Mouse (Mus musculus): ENCODE results near the gene Notch1. TPM values are rescaled to one million over a fixed set of nuclear protein-coding genes. Genes with fewer than 3 reads are reported as not detected.

Notch1 gene
- total and polyA plus RNA-seq, 3 experiments = 0.02 to 0.71 TPM; not detected in 1

DNA sequence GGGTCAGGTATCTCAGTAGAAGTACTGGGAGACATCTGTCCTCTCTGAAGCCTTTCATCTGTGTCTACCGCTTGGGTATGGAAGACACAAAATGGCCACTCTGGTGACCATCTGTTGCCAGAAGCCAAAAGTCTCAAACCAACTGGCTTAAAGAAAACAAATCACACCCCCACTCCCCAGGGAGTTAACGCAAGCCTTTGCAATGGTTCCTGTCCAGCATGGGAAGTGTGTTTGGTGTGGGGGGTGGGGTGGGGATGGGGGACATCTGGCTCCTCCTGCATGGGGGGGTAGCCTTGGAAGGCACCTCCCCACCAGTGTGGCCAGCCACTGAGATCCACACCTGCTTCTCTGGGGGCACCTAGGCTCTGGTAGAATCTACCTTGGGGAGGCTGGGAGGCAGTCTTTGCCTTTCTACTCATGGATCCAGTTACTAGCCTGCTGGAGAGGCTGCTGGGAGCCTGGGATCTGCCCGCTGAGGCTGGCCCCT lies 29.6 kb downstream of the Notch1 start:
- peaks cover 16% of the 10 kb centered on the region for H3K4me1 ChIP-seq (ENCODE audit: insufficient read depth, low read depth, low read length)
- ATAC-seq (ENCODE audit: extremely low read depth, insufficient number of reproducible peaks, low FRiP score, poor library complexity, severe bottlenecking) = no peak
- TF ChIP-seq POLR2AphosphoS5 (IDR thresholded peaks at IDR 0.05; ENCODE audit: insufficient replicate concordance, low read depth, low read length) = no peak
- no peak for TF ChIP-seq CTCF (IDR thresholded peaks at IDR 0.05; ENCODE audit: low read depth, low read length)
- no peak for TF ChIP-seq TAL1 (conservative IDR thresholded peaks at IDR 0.05; ENCODE audit: low read depth, low read length)
- TF ChIP-seq GATA2 (IDR thresholded peaks at IDR 0.05; ENCODE audit: borderline replicate concordance, low read depth, low read length) = no peak
- no peak for TF ChIP-seq GATA1 (IDR thresholded peaks at IDR 0.05; ENCODE audit: borderline replicate concordance, low read length)

DNA sequence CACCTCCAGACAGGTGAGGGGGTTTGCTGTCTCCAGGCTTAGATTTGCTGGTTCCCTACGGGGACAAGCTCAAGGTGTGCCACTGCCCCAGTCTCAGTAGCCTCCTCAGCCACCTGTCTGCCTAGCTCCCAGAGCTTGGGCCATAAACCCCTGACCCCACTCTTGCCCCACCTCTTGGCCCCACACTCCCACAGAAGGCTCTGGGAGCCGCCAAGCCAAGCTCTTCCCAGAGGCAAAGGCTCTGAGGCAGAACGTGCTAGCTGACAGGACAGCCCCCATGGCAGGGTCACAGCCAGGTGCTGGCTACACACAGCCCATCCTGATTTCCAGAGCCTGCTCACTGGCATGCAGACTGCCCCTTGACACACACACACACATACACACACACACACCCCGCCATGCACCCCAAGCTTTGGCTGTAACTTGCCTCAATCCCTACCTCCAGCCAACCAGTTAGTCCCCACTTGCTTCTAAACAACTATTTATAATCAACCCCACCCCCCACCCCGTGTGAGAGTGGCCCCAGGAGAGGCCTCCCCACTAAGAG lies 30.1 kb downstream of the Notch1 start:
- DNase-seq (ENCODE audit: low spot score) (no peak), ATAC-seq (ENCODE audit: extremely low read depth, insufficient number of reproducible peaks, low FRiP score, poor library complexity, severe bottlenecking) (no peak)
- Histone ChIP-seq H3K36me3 (replicated peaks) (no peaks in the 10 kb centered on the region), H3K9me3 (replicated peaks) (no peaks in the 10 kb centered on the region), H3K4me3 (ENCODE audit: low read depth, low read length) (no peak overlapping the region), H3K4me1 (ENCODE audit: insufficient read depth, low read depth, low read length) (peaks cover 16% of the 10 kb centered on the region), H3K27me3 (ENCODE audit: insufficient read depth, low read length) (peaks cover 44% of the 10 kb centered on the region)
- TF ChIP-seq GATA2 (IDR thresholded peaks at IDR 0.05; ENCODE audit: borderline replicate concordance, low read depth, low read length) = no peak
- no peak for TF ChIP-seq GATA1 (IDR thresholded peaks at IDR 0.05; ENCODE audit: borderline replicate concordance, low read length)
- no peak for TF ChIP-seq TAL1 (conservative IDR thresholded peaks at IDR 0.05; ENCODE audit: low read depth, low read length)
- TF ChIP-seq POLR2AphosphoS5 (IDR thresholded peaks at IDR 0.05; ENCODE audit: insufficient replicate concordance, low read depth, low read length) = no peak
- no peak for TF ChIP-seq CTCF (IDR thresholded peaks at IDR 0.05; ENCODE audit: low read depth, low read length)

More for the DNA sequence above, 29.6 kb downstream of the Notch1 start:
- H3K4me3 ChIP-seq (ENCODE audit: low read depth, low read length) = no peak overlapping the region
- H3K9me3 ChIP-seq (replicated peaks) = no peaks in the 10 kb centered on the region
- peaks cover 44% of the 10 kb centered on the region for H3K27me3 ChIP-seq (ENCODE audit: insufficient read depth, low read length)
- H3K36me3 ChIP-seq (replicated peaks) = no peaks in the 10 kb centered on the region
- no peak for DNase-seq (ENCODE audit: low spot score)

DNA sequence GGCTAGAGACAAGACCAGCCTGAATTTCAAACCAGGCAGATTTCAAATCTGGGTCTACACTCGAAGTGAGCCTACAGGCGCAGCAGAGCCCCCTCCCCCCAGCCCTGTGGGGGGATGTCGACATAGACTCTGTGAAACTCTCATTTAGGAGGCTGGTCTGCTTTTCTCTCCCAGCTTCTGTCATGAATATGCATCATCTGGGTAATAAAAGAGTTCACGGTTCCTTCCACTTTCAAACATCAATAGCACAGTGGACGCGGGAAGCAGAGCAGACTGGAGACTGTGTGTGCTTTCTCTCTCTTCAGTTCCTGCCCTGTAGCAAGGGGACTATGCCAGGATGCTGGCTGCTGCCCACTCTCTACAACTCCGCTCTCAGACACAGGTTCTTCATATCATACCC lies 30.8 kb downstream of the Notch1 start:
- TF ChIP-seq POLR2AphosphoS5 (IDR thresholded peaks at IDR 0.05; ENCODE audit: insufficient replicate concordance, low read depth, low read length) = no peak
- TF ChIP-seq GATA1 (IDR thresholded peaks at IDR 0.05; ENCODE audit: borderline replicate concordance, low read length) = no peak
- no peak for TF ChIP-seq CTCF (IDR thresholded peaks at IDR 0.05; ENCODE audit: low read depth, low read length)
- TF ChIP-seq TAL1 (conservative IDR thresholded peaks at IDR 0.05; ENCODE audit: low read depth, low read length) = no peak
- no peak for TF ChIP-seq GATA2 (IDR thresholded peaks at IDR 0.05; ENCODE audit: borderline replicate concordance, low read depth, low read length)
- H3K36me3 ChIP-seq (replicated peaks) = no peaks in the 10 kb centered on the region
- DNase-seq (ENCODE audit: low spot score) (no peak), ATAC-seq (ENCODE audit: extremely low read depth, insufficient number of reproducible peaks, low FRiP score, poor library complexity, severe bottlenecking) (no peak)
- H3K4me3 ChIP-seq (ENCODE audit: low read depth, low read length) = no peak overlapping the region
- H3K4me1 ChIP-seq (ENCODE audit: insufficient read depth, low read depth, low read length) = peaks cover 18% of the 10 kb centered on the region
- H3K9me3 ChIP-seq (replicated peaks) = no peaks in the 10 kb centered on the region
- peaks cover 41% of the 10 kb centered on the region for H3K27me3 ChIP-seq (ENCODE audit: insufficient read depth, low read length)

DNA sequence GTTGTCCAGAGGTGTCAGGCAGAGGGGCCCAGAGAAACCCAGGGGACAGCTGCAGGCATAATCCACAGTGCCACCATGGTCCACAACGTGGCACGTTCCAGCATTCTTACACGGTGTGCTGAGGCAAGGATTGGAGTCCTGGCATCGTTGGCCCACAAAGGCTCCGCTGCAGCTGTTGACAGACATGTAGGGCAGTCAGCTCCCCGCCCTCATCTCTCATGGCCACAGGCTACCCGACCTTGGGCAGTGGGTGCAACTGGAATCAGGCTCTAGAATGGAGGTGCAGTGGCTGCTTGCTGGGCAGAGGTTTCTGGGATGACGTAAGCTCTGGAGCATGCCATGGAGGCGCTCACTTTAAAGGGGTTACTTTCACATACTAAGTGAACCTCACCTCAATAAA lies 31.2 kb downstream of the Notch1 start:
- Histone ChIP-seq H3K36me3 (replicated peaks) (no peaks in the 10 kb centered on the region), H3K9me3 (replicated peaks) (no peaks in the 10 kb centered on the region), H3K27me3 (ENCODE audit: insufficient read depth, low read length) (peaks cover 38% of the 10 kb centered on the region), H3K4me3 (ENCODE audit: low read depth, low read length) (no peak overlapping the region), H3K4me1 (ENCODE audit: insufficient read depth, low read depth, low read length) (peaks cover 18% of the 10 kb centered on the region)
- no peak for TF ChIP-seq CTCF (IDR thresholded peaks at IDR 0.05; ENCODE audit: low read depth, low read length)
- no peak for TF ChIP-seq TAL1 (conservative IDR thresholded peaks at IDR 0.05; ENCODE audit: low read depth, low read length)
- no peak for TF ChIP-seq GATA1 (IDR thresholded peaks at IDR 0.05; ENCODE audit: borderline replicate concordance, low read length)
- no peak for TF ChIP-seq GATA2 (IDR thresholded peaks at IDR 0.05; ENCODE audit: borderline replicate concordance, low read depth, low read length)
- no peak for TF ChIP-seq POLR2AphosphoS5 (IDR thresholded peaks at IDR 0.05; ENCODE audit: insufficient replicate concordance, low read depth, low read length)
- DNase-seq (ENCODE audit: low spot score) = no peak
- no peak for ATAC-seq (ENCODE audit: extremely low read depth, insufficient number of reproducible peaks, low FRiP score, poor library complexity, severe bottlenecking)

DNA sequence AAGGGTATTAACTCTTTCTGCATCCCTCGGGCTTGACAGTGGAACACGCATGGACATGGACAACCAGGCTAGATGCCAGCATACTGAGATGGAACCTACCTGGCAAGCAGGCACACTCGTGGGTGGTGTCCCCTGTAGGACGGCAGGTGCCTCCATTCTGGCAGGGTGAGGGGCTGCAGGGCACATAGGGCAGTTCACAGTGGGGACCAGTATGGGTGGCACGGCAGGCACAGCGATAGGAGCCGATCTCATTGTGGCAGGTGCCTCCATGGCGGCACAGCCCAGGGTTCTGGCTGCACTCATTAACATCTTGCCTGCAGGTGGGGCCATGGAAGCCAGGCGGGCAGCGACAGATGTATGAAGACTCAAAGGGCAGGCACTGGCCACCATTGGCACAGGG lies 32.3 kb downstream of the Notch1 start:
- DNase-seq (ENCODE audit: low spot score) = no peak
- no peak for ATAC-seq (ENCODE audit: extremely low read depth, insufficient number of reproducible peaks, low FRiP score, poor library complexity, severe bottlenecking)
- H3K4me1 ChIP-seq (ENCODE audit: insufficient read depth, low read depth, low read length) = peaks cover 18% of the 10 kb centered on the region
- no peak for TF ChIP-seq POLR2AphosphoS5 (IDR thresholded peaks at IDR 0.05; ENCODE audit: insufficient replicate concordance, low read depth, low read length)
- no peaks in the 10 kb centered on the region for H3K9me3 ChIP-seq (replicated peaks)
- peak overlapping the region; percentile 18; the same call in 1 of the 2 replicates for H3K4me3 ChIP-seq (ENCODE audit: low read depth, low read length)
- H3K36me3 ChIP-seq (replicated peaks) = no peaks in the 10 kb centered on the region
- H3K27me3 ChIP-seq (ENCODE audit: insufficient read depth, low read length) = peaks cover 34% of the 10 kb centered on the region

DNA sequence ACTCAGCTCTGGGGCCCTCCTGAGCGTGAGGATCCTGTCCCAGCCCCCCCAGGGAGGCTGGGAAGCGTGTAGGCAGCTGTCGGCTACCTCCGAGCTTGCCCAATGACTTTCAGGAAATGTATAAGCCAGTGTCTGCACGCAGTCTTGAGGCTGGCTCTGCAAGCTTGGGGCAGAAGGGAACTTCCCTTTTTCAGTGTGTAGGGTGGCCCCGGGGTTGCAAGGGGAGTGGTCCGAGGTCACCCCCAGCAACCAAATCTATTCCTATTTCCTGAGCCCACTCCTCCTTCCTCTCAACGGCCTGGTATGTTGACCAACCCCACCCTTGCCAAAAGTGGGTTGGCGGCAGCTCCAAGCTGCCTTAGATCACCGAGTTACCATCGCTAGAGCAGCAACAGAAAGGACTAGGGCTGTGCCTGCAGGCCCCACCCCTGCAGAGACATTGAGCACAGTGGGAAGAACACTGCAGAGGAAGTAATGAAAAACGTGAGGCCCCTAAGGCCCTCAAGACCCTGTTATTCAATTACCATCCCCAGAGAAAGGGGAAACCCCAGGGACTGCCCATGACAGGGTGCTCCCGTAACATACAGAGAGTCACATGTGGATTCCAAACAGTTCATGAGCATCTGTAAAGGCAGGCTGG lies 33.1 kb downstream of the Notch1 start:
- Histone ChIP-seq H3K36me3 (replicated peaks) (no peaks in the 10 kb centered on the region), H3K27me3 (ENCODE audit: insufficient read depth, low read length) (peaks cover 34% of the 10 kb centered on the region), H3K4me1 (ENCODE audit: insufficient read depth, low read depth, low read length) (peaks cover 18% of the 10 kb centered on the region), H3K9me3 (replicated peaks) (no peaks in the 10 kb centered on the region), H3K4me3 (ENCODE audit: low read depth, low read length) (no peak overlapping the region; the same call in 1 of the 2 replicates)
- peak; percentile 56 for DNase-seq (ENCODE audit: low spot score)
- peak; percentile 15 for ATAC-seq (ENCODE audit: extremely low read depth, insufficient number of reproducible peaks, low FRiP score, poor library complexity, severe bottlenecking)
- TF ChIP-seq CTCF (IDR thresholded peaks at IDR 0.05; ENCODE audit: low read depth, low read length) (no peak), TAL1 (conservative IDR thresholded peaks at IDR 0.05; ENCODE audit: low read depth, low read length) (no peak), GATA2 (IDR thresholded peaks at IDR 0.05; ENCODE audit: borderline replicate concordance, low read depth, low read length) (no peak), GATA1 (IDR thresholded peaks at IDR 0.05; ENCODE audit: borderline replicate concordance, low read length) (no peak), POLR2AphosphoS5 (IDR thresholded peaks at IDR 0.05; ENCODE audit: insufficient replicate concordance, low read depth, low read length) (no peak)
